Mouse (Mus musculus): ENCODE data around the gene Matn4.

GRCm38 (mm10) chr2:164417198-164417597 lies 12.2 kb upstream of the Matn4 start:
- peak; percentile 58 for TF ChIP-seq CTCF (IDR thresholded peaks at IDR 0.05; ENCODE audit: low read depth)
- TF ChIP-seq EP300 (IDR thresholded peaks at IDR 0.05; ENCODE audit: low read depth), result no peak
